Mouse (Mus musculus): Measurements from ENCODE around the gene Glis2.

- TF ChIP-seq TAL1 (IDR thresholded peaks at IDR 0.05; ENCODE audit: low read length) (no peak), GATA1 (IDR thresholded peaks at IDR 0.05; ENCODE audit: low read length) (no peak)
Observed at GRCm38 (mm10) chr16:4616829-4617228, 22.3 kb downstream of the Glis2 start.
